Mouse (Mus musculus) liver, postnatal 0 days (tissue): ENCODE measurements around the gene Tub.

ENCODE experiments used
- CTCF ChIP-seq: sonication (generic); IDR thresholded peaks from 2 replicates; pipeline ENCODE4 v1.5.1; 2016; ENCODE audit warnings: antibody characterized with exemption, low read depth
- EP300 ChIP-seq: IDR thresholded peaks from 2 replicates; pipeline ENCODE4 v1.6.1; 2016; ENCODE audit warnings: antibody characterized with exemption, low read depth, mild to moderate bottlenecking

DNA sequence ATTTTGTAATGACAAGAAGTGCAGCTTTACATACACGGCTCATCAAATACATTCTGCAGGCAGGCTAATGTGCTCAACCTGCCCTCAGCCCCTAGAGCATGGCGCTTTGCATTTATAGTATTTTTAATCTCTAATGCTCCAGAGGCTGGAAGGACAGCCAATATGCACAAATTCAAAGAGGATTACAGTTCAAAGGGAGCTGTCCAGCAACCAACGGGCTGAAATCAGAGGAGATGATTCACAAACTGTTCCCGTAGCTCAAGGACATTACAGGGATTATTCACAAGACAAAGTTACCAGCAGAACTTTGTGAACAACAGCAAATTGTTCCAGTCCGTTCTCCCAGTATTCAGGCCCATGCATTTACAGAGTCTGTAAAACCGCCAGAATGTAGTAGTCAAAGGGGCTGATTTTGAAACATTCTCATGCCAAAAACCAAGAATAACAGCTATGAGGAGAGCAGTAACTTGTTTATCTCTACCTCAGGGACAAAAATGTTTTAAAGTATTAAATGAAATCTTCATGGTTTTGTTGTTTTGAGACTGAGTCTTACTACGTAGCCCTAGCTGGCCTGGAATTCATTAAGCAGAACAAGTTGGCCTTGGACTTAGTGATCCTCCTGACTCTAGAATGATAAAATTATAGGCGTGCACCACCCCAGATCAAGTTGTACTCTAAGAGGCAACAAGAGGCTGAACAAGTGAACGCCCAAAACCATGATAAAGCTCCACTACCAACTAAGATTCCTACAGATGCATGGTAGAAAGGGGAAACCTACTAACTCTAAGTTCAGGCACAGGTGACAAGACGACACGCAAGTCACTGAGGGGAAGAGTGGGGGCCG, 132.4 kb downstream of the Tub start:
- no peak for TF ChIP-seq CTCF
- no peak for TF ChIP-seq EP300
